Mouse (Mus musculus): ENCODE results near the gene Ruvbl2.

The Ruvbl2 gene

GRCm38 (mm10) chr7:45460860-45461314, 23.0 kb upstream of the Ruvbl2 start:
- peak; percentile 68 for DNase-seq (ENCODE audit: low spot score)

- DNase-seq (ENCODE audit: low spot score) = no peak
These were observed 22.5 kb upstream of the Ruvbl2 start for GRCm38 (mm10) chr7:45460377-45460776.

GRCm38 (mm10) chr7:45459564-45460140, 21.8 kb upstream of the Ruvbl2 start, which contains the start of gene Ftl1:
Gene Ftl1, minus strand, starts transcription at chr7:45459884.
- DNase-seq (ENCODE audit: low spot score) = peak; percentile 98

GRCm38 (mm10) chr7:45458748-45459563, 21.1 kb upstream of the Ruvbl2 start:
- no peak for DNase-seq (ENCODE audit: low spot score)

- DNase-seq (ENCODE audit: low spot score) = no peak
These were observed 19.5 kb upstream of the Ruvbl2 start for GRCm38 (mm10) chr7:45457204-45458060.

- no peak for DNase-seq (ENCODE audit: low spot score)
These were observed 18.9 kb upstream of the Ruvbl2 start for GRCm38 (mm10) chr7:45456721-45457203.

- DNase-seq (ENCODE audit: low spot score) = no peak
These were observed 18.2 kb upstream of the Ruvbl2 start for GRCm38 (mm10) chr7:45455932-45456696.

- no peak for DNase-seq (ENCODE audit: low spot score)
These were observed 17.1 kb upstream of the Ruvbl2 start for GRCm38 (mm10) chr7:45454971-45455370.

- no peak for DNase-seq (ENCODE audit: low spot score)
These were observed 13.6 kb upstream of the Ruvbl2 start for GRCm38 (mm10) chr7:45451344-45451982.

- DNase-seq (ENCODE audit: low spot score) = no peak
These were observed 12.1 kb upstream of the Ruvbl2 start for GRCm38 (mm10) chr7:45449974-45450373.

- DNase-seq (ENCODE audit: low spot score) = no peak
These were observed 9.6 kb upstream of the Ruvbl2 start for GRCm38 (mm10) chr7:45447325-45447990.

GRCm38 (mm10) chr7:45446589-45446988, 8.7 kb upstream of the Ruvbl2 start:
- DNase-seq (ENCODE audit: low spot score) = no peak

GRCm38 (mm10) chr7:45443526-45444420, 5.9 kb upstream of the Ruvbl2 start:
- no peak for DNase-seq (ENCODE audit: low spot score)

GRCm38 (mm10) chr7:45437046-45437445, 850 bp downstream of the Ruvbl2 start:
- DNase-seq (ENCODE audit: low spot score) = no peak

GRCm38 (mm10) chr7:45436444-45436843, 1.5 kb downstream of the Ruvbl2 start:
- DNase-seq (ENCODE audit: low spot score) = no peak

- no peak for DNase-seq (ENCODE audit: low spot score)
These were observed 2.9 kb downstream of the Ruvbl2 start for GRCm38 (mm10) chr7:45435038-45435437.

GRCm38 (mm10) chr7:45434203-45435015, 3.5 kb downstream of the Ruvbl2 start, which contains the start of gene Gys1:
Gene Gys1, plus strand, starts transcription at chr7:45434844.
- peak; percentile 100 for DNase-seq (ENCODE audit: low spot score)

GRCm38 (mm10) chr7:45433835-45434202, 4.1 kb downstream of the Ruvbl2 start:
- no peak for DNase-seq (ENCODE audit: low spot score)

Data from ovary, adult 18-20 months (tissue).